Mouse (Mus musculus) stomach, embryonic 15.5 days (tissue): ENCODE data around the gene Snrnp48. TPM values are rescaled to one million over a fixed set of nuclear protein-coding genes. Genes with fewer than 3 reads are reported as not detected.

Source experiments
- ATAC-seq: fragments of 200-750 bp; cut with Nextera tagmentation; 2 replicates; pipeline ENCODE4 v1.8.0; 2017; ENCODE audit warnings: low read depth, moderate number of reproducible peaks, moderate TSS enrichment; ENCODE audit not compliant: insufficient read depth, low FRiP score
- H3K27ac ChIP-seq: fragments of 300-500 bp; sonication (generic); 2 replicates; pipeline ENCODE4 v1.5.1; 2015; ENCODE audit warnings: mild to moderate bottlenecking, inconsistent platforms
- H3K27me3 ChIP-seq: fragments of 300-500 bp; sonication (generic); replicated peaks from 2 replicates; pipeline ENCODE4 v1.6.1; 2015; ENCODE audit warnings: inconsistent platforms
- H3K36me3 ChIP-seq: fragments of 300-500 bp; sonication (generic); 2 replicates; pipeline ENCODE4 v1.6.1; 2015; ENCODE audit warnings: inconsistent platforms
- H3K4me1 ChIP-seq: fragments of 300-500 bp; sonication (generic); 2 replicates; pipeline ENCODE4 v1.6.1; 2015; ENCODE audit warnings: inconsistent platforms
- H3K4me2 ChIP-seq: fragments of 300-500 bp; sonication (generic); 2 replicates; pipeline ENCODE4 v1.6.1; 2015; ENCODE audit warnings: mild to moderate bottlenecking, inconsistent platforms
- H3K4me3 ChIP-seq: fragments of 300-500 bp; sonication (generic); replicated peaks from 2 replicates; pipeline ENCODE4 v1.5.1; 2015; ENCODE audit warnings: inconsistent platforms
- H3K9ac ChIP-seq: fragments of 300-500 bp; sonication (generic); 2 replicates; pipeline ENCODE4 v1.6.1; 2015; ENCODE audit warnings: inconsistent platforms
- H3K9me3 ChIP-seq: fragments of 300-500 bp; sonication (generic); 2 replicates; pipeline ENCODE4 v1.6.1; 2016; ENCODE audit warnings: inconsistent platforms
- WGBS: fragments of 180-500 bp; shearing (Covaris S2); methylation state at CpG from one replicate; pipeline ENCODE4 v1.1.7; 2015; 5-methylcytosine and 5-hydroxymethylcytosine counted together
- polyA plus RNA-seq: library from polyadenylated mRNA; unstranded; fragments of >200 nt; fragmentation: Nextera tagmentation; extraction: Ambion mirVana; gene quantifications from 2 replicates; pipeline ENCODE4 v1.2.1, GENCODE M21; 2015

Gene Snrnp48
- polyA plus RNA-seq, 1 experiment from 2014 or later: 37.8 TPM

DNA sequence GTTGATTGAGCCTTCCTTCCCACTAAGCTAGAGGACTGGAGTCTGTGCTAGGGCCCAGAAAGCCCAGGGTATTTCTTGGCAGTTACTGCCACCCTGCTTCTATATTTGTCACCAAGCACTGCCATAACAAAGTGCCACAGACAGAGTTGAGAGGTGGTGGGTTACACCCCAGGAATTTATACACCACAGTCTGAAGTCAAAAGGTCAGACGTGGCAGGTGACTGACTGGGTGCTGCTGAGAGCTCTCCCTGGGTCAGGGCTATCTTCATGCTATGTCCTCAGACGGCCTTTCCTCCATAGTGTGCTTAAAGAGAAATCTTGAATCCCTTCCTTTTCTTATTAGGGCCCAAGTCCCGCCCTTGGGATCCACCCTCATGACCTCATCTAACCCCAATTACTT, 67.9 kb downstream of the Snrnp48 start:
- Histone ChIP-seq H3K9me3 (no peaks in the 10 kb centered on the region), H3K27me3 (no peaks in the 10 kb centered on the region), H3K27ac (no peak overlapping the region), H3K9ac (no peak overlapping the region), H3K4me2 (no peak overlapping the region), H3K4me1 (no peaks in the 10 kb centered on the region), H3K36me3 (no peaks in the 10 kb centered on the region), H3K4me3 (no peak overlapping the region)
- no peak for ATAC-seq
- WGBS: 65% methylated on average over 3 of the region's 3 CpGs

Other genes with a start within 250 kb of the Snrnp48 start
- gene Ssr1, start 210.7 kb upstream of the Snrnp48 start, polyA plus RNA-seq: 149 and 157 TPM in 2 replicates
- 48.1 and 51.1 TPM in 2 replicates for gene Riok1, start 167.9 kb upstream of the Snrnp48 start, polyA plus RNA-seq
- gene Cage1, start 167.9 kb upstream of the Snrnp48 start, polyA plus RNA-seq: 0.98 and 1.2 TPM in 2 replicates
- gene Dsp, start 53.6 kb upstream of the Snrnp48 start, polyA plus RNA-seq: 18.7 and 24.2 TPM in 2 replicates
- 1.9 and 2.1 TPM in 2 replicates for gene Bmp6, start 140.2 kb downstream of the Snrnp48 start, polyA plus RNA-seq